Comparison of ENCODE assay signal across 8 mouse cellular contexts in genomic region chr10:84968852-84969704, GRCm38 (mm10). TPM values are rescaled to one million over a fixed set of nuclear protein-coding genes. Genes with fewer than 3 reads are reported as not detected.
DNase-seq lines count a peak whose midpoint lies in the region; ATAC-seq and TF ChIP-seq lines count a peak whose summit lies in the region.

No protein-coding gene starts in this region.

- TF ChIP-seq CTCF in brain, embryonic 14.5 days (IDR thresholded peaks at IDR 0.05; ENCODE audit: borderline replicate concordance, extremely low read depth, insufficient read depth, insufficient read length): no peak
- no peak for TF ChIP-seq CTCF in liver, postnatal 0 days (IDR thresholded peaks at IDR 0.05; ENCODE audit: low read depth)

- H3K27ac ChIP-seq in liver, postnatal 0 days (ENCODE audit: low read depth): no peak overlapping the region

- peaks cover 23% of the 10 kb centered on the region for H3K36me3 ChIP-seq in liver, postnatal 0 days (replicated peaks; ENCODE audit: insufficient read depth, low read length)

- no peak overlapping the region for H3K4me3 ChIP-seq in liver, postnatal 0 days (ENCODE audit: low read depth, low read length)

- H3K9me3 ChIP-seq in liver, postnatal 0 days (ENCODE audit: low read length): no peaks in the 10 kb centered on the region

- H3K4me2 ChIP-seq in liver, postnatal 0 days (ENCODE audit: low read depth, low read length): no peak overlapping the region

- no peak overlapping the region for H3K9ac ChIP-seq in liver, postnatal 0 days (replicated peaks)

- no peaks in the 10 kb centered on the region for H3K27me3 ChIP-seq in liver, postnatal 0 days (ENCODE audit: insufficient read depth, low read length)

- intact Hi-C loops in heart, postnatal 10 days (cut with DNase I): loop anchor here (2.0 kb wide), 1 partner anchor 52 kb away; the partner anchor contains the start of gene Ric8b

- 51% methylated on average over 12 of the region's 12 CpGs for WGBS in liver, postnatal 0 days (ENCODE audit: insufficient replicate concordance)

- peak; percentile 29 for DNase-seq in gastrocnemius, adult 18-20 months (ENCODE audit: low spot score)
- DNase-seq in gastrocnemius, postnatal 4 days (ENCODE audit: low spot score in 2 of 2): no peak
- peak; percentile 59 for DNase-seq in brain, embryonic 14.5 days (ENCODE audit: low read depth)
- DNase-seq in heart, postnatal 10 days: peak; percentile 41 to 46
- no peak for DNase-seq in liver, postnatal 0 days
- no peak for DNase-seq in urinary bladder, adult 18-20 months (ENCODE audit: low spot score in 2 of 2)
- no peak for DNase-seq in ovary, postnatal 10 days (ENCODE audit: low spot score)

- peak; percentile 36; the same call in 1 of the 2 replicates for ATAC-seq in liver, postnatal 0 days
- no peak for ATAC-seq in megakaryocyte, adult 5-6 weeks (ENCODE audit: poor library complexity, severe bottlenecking)

- no peak; the same call in 1 of the 2 replicates for TF ChIP-seq EP300 in liver, postnatal 0 days (IDR thresholded peaks at IDR 0.05; ENCODE audit: low read depth)

- no peak for TF ChIP-seq POLR2A in brain, embryonic 14.5 days (IDR thresholded peaks at IDR 0.05; ENCODE audit: borderline replicate concordance, extremely low read depth, insufficient read depth, insufficient read length, poor library complexity, severe bottlenecking)

- H3K4me1 ChIP-seq in liver, postnatal 0 days (ENCODE audit: insufficient read depth): no peaks in the 10 kb centered on the region

RNA-seq across cellular contexts. Expression of gene Ric8b, which starts 51.7 kb away (rescaled TPM):
- total RNA-seq in gastrocnemius, adult 18-20 months (2021): 10 to 100 TPM; 44.8 to 46.4 TPM
- total RNA-seq in gastrocnemius, postnatal 4 days (2021): 10 to 100 TPM; 44.9 to 50.1 TPM
- polyA plus RNA-seq in brain, embryonic 14.5 days (2012; rRNA removed): 48.0 and 52.1 TPM in 2 replicates
- total RNA-seq in heart, postnatal 10 days (2021): 10 to 100 TPM; 22.3 to 26.9 TPM
- polyA plus RNA-seq in liver, postnatal 0 days (2015; fragmentation: Nextera tagmentation; extraction: Ambion mirVana): 2.3 and 2.6 TPM in 2 replicates
- 13.1 and 13.8 TPM in 2 replicates for total RNA-seq in megakaryocyte, adult 5-6 weeks (2015)
- 13.4 and 16.6 TPM in 2 replicates for total RNA-seq in megakaryocyte, adult 5-6 weeks (2017)

Comparison
In these comparisons a context has a peak if more than half of its experiments do, and no peak if none do; other contexts are left out.
1. DNase-seq: peak in gastrocnemius, adult 18-20 months (single experiment), brain, embryonic 14.5 days (single experiment) and heart, postnatal 10 days (2 of 2); none in gastrocnemius, postnatal 4 days (0 of 2), liver, postnatal 0 days (single experiment), urinary bladder, adult 18-20 months (0 of 2) and ovary, postnatal 10 days (single experiment).